Mouse (Mus musculus) heart, postnatal 0 days (tissue): ENCODE measurements around the gene Astl. TPM values are rescaled to one million over a fixed set of nuclear protein-coding genes. Genes with fewer than 3 reads are reported as not detected.

ENCODE experiments used
- ATAC-seq: fragments of 200-750 bp; cut with Nextera tagmentation; 2 replicates; pipeline ENCODE4 v1.8.0; 2017; ENCODE audit warnings: low read depth, moderate number of reproducible peaks, moderate library complexity; ENCODE audit not compliant: insufficient read depth
- DNase-seq: peaks from one replicate; pipeline ENCODE4 v3.0.0-alpha.2; 2016; ENCODE audit warnings: low spot score
- H3K27ac ChIP-seq: fragments of 300-500 bp; sonication (generic); 2 replicates; pipeline ENCODE4 v1.5.1; 2014; ENCODE audit warnings: low read depth, mild to moderate bottlenecking
- H3K27me3 ChIP-seq: fragments of 300-500 bp; sonication (generic); 2 replicates; pipeline ENCODE4 v1.6.1; 2014; ENCODE audit warnings: low read length, mixed read lengths; ENCODE audit not compliant: control insufficient read depth, insufficient read depth
- H3K36me3 ChIP-seq: fragments of 300-500 bp; sonication (generic); replicated peaks from 2 replicates; pipeline ENCODE4 v1.6.1; 2014; ENCODE audit warnings: low read length, mixed read lengths; ENCODE audit not compliant: control insufficient read depth, insufficient read depth
- H3K4me1 ChIP-seq: fragments of 300-500 bp; sonication (generic); 2 replicates; pipeline ENCODE4 v1.6.1; 2014; ENCODE audit warnings: antibody characterized with exemption; ENCODE audit not compliant: control insufficient read depth, insufficient read depth
- H3K4me2 ChIP-seq: fragments of 300-500 bp; sonication (generic); 2 replicates; pipeline ENCODE4 v1.6.1; 2014; ENCODE audit warnings: low read depth, mild to moderate bottlenecking, low read length, moderate library complexity
- H3K4me3 ChIP-seq: fragments of 300-500 bp; sonication (generic); 2 replicates; pipeline ENCODE4 v1.5.1; 2014; ENCODE audit warnings: low read depth, low read length
- H3K9ac ChIP-seq: fragments of 300-500 bp; sonication (generic); replicated peaks from 2 replicates; pipeline ENCODE4 v1.6.1; 2014; ENCODE audit warnings: low read depth, low read length, mixed read lengths
- H3K9me3 ChIP-seq: fragments of 300-500 bp; sonication (generic); replicated peaks from 2 replicates; pipeline ENCODE4 v1.6.1; 2016; ENCODE audit warnings: low read length; ENCODE audit not compliant: control insufficient read depth
- CTCF ChIP-seq: IDR thresholded peaks from 2 replicates; pipeline ENCODE4 v1.5.1; 2016; ENCODE audit warnings: antibody characterized with exemption, control low read depth, low read depth
- EP300 ChIP-seq: IDR thresholded peaks from 2 replicates; pipeline ENCODE4 v1.6.1; 2016; ENCODE audit warnings: antibody characterized with exemption, low read depth
- WGBS: fragments of 180-500 bp; shearing (Covaris S2); extraction: QIAGEN DNeasy Blood & Tissue Kit; methylation state at CpG from one replicate; pipeline ENCODE4 v1.1.7; 2014; 5-methylcytosine and 5-hydroxymethylcytosine counted together
- polyA plus RNA-seq: library from polyadenylated mRNA; unstranded; fragments of >200 nt; fragmentation: Nextera tagmentation; extraction: Ambion mirVana; gene quantifications from 2 replicates; pipeline ENCODE4 v1.2.1, GENCODE M21; 2015
- total RNA-seq: library from RNA; depleted of rRNA; stranded (reverse); fragments of >200 nt; gene quantifications from 2 replicates; pipeline ENCODE4 v1.2.3, GENCODE M21; 2014; ENCODE audit warnings: low replicate concordance

Gene Astl
- total and polyA plus RNA-seq, 2 experiments from 2014 or later = not detected

GRCm38 (mm10) chr2:127378611-127378990 lies 40.2 kb downstream of the Astl start:
- no peak for TF ChIP-seq EP300
- no peak for TF ChIP-seq CTCF
- DNase-seq (no peak), ATAC-seq (0 out of 2 replicates have a peak, but pooled peaks have one; percentile 22)
- H3K9ac ChIP-seq = no peak overlapping the region
- 56% methylated on average over 7 of the region's 7 CpGs for WGBS
- no peak overlapping the region for H3K4me3 ChIP-seq
- H3K4me2 ChIP-seq = no peak overlapping the region
- peak overlapping the region; percentile 18; the same call in 1 of the 2 replicates for H3K27ac ChIP-seq
- H3K36me3 ChIP-seq = no peaks in the 10 kb centered on the region
- H3K27me3 ChIP-seq = no peaks in the 10 kb centered on the region
- no peaks in the 10 kb centered on the region for H3K9me3 ChIP-seq
- peaks cover 19% of the 10 kb centered on the region for H3K4me1 ChIP-seq

GRCm38 (mm10) chr2:127379250-127379649 lies 40.8 kb downstream of the Astl start:
- DNase-seq (no peak), ATAC-seq (peak; percentile 36; the same call in 1 of the 2 replicates)
- Histone ChIP-seq H3K4me2 (no peak overlapping the region), H3K9ac (no peak overlapping the region), H3K4me1 (peaks cover 19% of the 10 kb centered on the region), H3K4me3 (no peak overlapping the region), H3K27me3 (no peaks in the 10 kb centered on the region), H3K36me3 (no peaks in the 10 kb centered on the region), H3K9me3 (no peaks in the 10 kb centered on the region), H3K27ac (peak overlapping the region; percentile 18; the same call in 1 of the 2 replicates)
- WGBS = 41% methylated on average over 3 of the region's 3 CpGs
- TF ChIP-seq CTCF = no peak
- no peak for TF ChIP-seq EP300

- no peak for ATAC-seq
Measured at GRCm38 (mm10) chr2:127383881-127384280, 45.4 kb downstream of the Astl start.

GRCm38 (mm10) chr2:127387521-127387920 lies 49.1 kb downstream of the Astl start:
- 64% methylated on average over 2 of the region's 2 CpGs for WGBS
- H3K4me2 ChIP-seq = no peak overlapping the region
- no peak for DNase-seq
- no peaks in the 10 kb centered on the region for H3K9me3 ChIP-seq
- no peak overlapping the region for H3K27ac ChIP-seq
- ATAC-seq = peak; percentile 41; the same call in 1 of the 2 replicates
- H3K36me3 ChIP-seq = no peaks in the 10 kb centered on the region
- H3K4me3 ChIP-seq = no peak overlapping the region
- TF ChIP-seq CTCF (no peak), EP300 (no peak)
- no peak overlapping the region for H3K9ac ChIP-seq
- no peaks in the 10 kb centered on the region for H3K27me3 ChIP-seq
- H3K4me1 ChIP-seq = no peaks in the 10 kb centered on the region

More at GRCm38 (mm10) chr2:127383881-127384280, 45.4 kb downstream of the Astl start:
- no peak overlapping the region for H3K4me2 ChIP-seq
- no peak overlapping the region for H3K9ac ChIP-seq
- no peak overlapping the region for H3K4me3 ChIP-seq
- H3K9me3 ChIP-seq = no peaks in the 10 kb centered on the region
- no peak overlapping the region for H3K27ac ChIP-seq
- peaks cover 8% of the 10 kb centered on the region for H3K4me1 ChIP-seq
- 61% methylated on average over 7 of the region's 7 CpGs for WGBS
- H3K27me3 ChIP-seq = no peaks in the 10 kb centered on the region
- H3K36me3 ChIP-seq = no peaks in the 10 kb centered on the region
- TF ChIP-seq CTCF = no peak
- TF ChIP-seq EP300 = no peak
- no peak for DNase-seq

GRCm38 (mm10) chr2:127390352-127390751 lies 51.9 kb downstream of the Astl start:
- Histone ChIP-seq H3K4me2 (no peak overlapping the region), H3K9me3 (no peaks in the 10 kb centered on the region), H3K4me3 (no peak overlapping the region), H3K4me1 (no peaks in the 10 kb centered on the region), H3K27me3 (no peaks in the 10 kb centered on the region), H3K9ac (no peak overlapping the region), H3K36me3 (no peaks in the 10 kb centered on the region), H3K27ac (no peak overlapping the region)
- DNase-seq = no peak
- 38% methylated on average over 3 of the region's 3 CpGs for WGBS
- ATAC-seq = no peak
- TF ChIP-seq CTCF = no peak
- TF ChIP-seq EP300 = no peak

GRCm38 (mm10) chr2:127390846-127391245 lies 52.4 kb downstream of the Astl start:
- peaks cover 5% of the 10 kb centered on the region; the same call in 1 of the 2 replicates for H3K4me1 ChIP-seq
- no peaks in the 10 kb centered on the region for H3K27me3 ChIP-seq
- no peak overlapping the region for H3K4me3 ChIP-seq
- no peak for TF ChIP-seq CTCF
- no peak for TF ChIP-seq EP300
- H3K27ac ChIP-seq = no peak overlapping the region
- no peaks in the 10 kb centered on the region for H3K9me3 ChIP-seq
- ATAC-seq = no peak
- no peak overlapping the region for H3K4me2 ChIP-seq
- no peaks in the 10 kb centered on the region for H3K36me3 ChIP-seq
- DNase-seq = no peak
- no peak overlapping the region for H3K9ac ChIP-seq
- WGBS = 75% methylated on average over 4 of the region's 4 CpGs
